Mouse (Mus musculus): ENCODE results near the gene Chrna5.

The Chrna5 gene

DNA sequence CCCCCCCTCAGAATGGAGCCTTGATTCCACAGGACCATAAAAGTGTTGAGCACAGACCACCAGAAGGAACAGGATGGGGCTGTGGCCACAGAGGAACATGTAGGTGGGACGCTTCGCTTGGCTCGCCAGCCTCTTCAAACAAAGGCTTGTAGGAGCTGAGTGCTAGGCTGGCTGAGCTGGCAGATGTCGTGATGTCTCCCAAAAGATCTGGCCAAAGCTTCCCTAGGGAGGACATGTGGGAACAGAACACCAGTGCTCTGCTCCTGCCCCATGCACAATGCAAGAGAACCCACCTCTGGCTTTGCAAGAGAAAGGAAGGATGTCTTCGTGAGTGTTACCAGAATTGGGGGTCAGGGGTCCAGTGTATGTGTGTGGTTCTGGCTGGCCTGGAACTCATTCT, 42.6 kb downstream of the Chrna5 start:
- DNase-seq (ENCODE audit: extremely low spot score, low spot score), result no peak

DNA sequence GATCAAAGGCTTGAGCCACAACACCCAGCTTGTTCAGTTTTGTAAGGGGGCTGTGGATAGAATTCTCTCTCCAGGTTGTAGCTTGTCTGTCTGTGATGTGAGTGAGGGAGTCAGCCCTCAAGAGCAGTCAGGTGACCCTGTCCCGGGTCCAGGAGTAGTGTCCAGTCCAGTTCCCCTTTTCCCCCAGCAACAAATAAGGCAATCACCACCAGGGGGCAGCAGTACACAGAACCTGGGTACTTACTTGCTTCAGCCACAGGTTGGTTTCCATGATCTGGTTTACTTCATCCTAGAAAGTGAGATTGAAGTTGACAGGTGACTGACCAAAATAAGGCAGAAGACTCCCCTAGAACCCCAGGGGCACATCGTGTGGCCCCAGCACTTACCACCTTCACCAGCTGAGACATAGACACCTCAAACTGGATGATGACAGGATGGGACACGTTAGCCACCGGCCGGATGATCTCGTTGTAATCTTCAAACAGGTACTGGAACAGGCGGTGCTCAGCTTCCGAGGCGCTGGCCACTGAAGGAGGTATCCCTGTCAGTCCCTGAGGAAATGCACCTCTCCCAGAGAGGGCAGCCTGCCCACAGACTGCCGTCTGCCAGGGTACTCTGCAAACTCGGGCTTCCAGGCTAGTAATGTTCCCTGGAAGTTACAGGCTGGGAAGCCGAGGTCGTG, 43.4 kb downstream of the Chrna5 start:
- DNase-seq (ENCODE audit: extremely low spot score, low spot score), result peak; percentile 91

DNA sequence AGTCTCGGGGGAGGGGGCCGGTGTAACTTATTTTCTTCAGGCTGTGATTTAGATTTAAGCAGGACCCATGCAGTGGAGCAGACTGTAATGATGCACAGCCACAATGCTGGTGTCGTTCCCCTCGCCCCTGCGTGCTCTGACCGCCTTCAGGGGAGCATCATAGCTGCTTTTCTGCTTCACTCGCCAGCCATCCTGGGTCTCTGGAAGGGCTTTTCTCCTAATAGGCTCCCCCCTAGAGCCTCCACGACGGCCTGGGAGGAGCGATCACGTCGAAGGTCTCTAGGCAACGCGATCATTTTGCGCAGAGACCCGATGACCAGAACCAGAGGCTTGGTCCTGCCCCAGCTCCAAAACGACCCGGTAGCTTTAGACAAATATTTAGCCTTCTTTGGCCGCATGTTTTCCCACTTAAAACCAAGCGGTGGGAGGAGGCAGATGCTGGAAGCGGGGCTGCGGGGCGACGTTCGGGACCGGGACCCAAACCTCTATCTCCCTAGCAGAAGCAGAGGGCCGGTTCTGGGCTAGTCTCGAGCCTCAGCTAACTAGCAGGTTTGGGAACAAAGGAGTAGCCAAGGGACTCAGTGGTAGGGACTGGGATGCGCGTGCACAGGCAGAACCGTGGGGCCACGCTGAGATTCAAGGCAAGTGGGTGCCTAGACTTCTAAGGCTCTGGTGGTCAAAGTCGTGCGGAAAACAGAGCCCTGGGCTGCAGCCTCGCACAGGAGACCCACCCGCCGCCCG, 45.0 kb downstream of the Chrna5 start:
- DNase-seq (ENCODE audit: extremely low spot score, low spot score), result peak; percentile 32

DNA sequence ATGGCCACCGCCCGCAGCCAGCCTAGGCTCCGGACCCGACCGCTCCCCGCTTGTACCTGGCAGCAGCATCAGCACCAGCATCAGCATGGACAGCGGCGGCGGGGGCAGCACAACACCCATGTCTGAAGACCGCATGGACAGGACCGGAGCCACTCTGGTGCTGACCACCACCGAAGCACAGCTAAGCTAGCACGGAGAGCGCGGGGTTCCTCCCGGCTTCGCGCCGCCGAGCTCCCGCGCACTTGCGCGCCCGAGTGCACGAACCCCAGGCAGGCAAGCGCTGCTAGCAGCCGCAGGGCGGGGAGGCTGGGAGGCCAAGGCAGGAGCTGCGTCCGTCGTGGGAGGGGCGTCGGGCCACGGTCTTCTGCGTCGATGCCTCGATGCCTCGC, 45.6 kb downstream of the Chrna5 start, which contains the start of gene Chrna3:
Chrna3 (minus strand) TSS at position 288 of the 389 bp plus-strand sequence.
- peak; percentile 73 for DNase-seq (ENCODE audit: extremely low spot score, low spot score)

DNA sequence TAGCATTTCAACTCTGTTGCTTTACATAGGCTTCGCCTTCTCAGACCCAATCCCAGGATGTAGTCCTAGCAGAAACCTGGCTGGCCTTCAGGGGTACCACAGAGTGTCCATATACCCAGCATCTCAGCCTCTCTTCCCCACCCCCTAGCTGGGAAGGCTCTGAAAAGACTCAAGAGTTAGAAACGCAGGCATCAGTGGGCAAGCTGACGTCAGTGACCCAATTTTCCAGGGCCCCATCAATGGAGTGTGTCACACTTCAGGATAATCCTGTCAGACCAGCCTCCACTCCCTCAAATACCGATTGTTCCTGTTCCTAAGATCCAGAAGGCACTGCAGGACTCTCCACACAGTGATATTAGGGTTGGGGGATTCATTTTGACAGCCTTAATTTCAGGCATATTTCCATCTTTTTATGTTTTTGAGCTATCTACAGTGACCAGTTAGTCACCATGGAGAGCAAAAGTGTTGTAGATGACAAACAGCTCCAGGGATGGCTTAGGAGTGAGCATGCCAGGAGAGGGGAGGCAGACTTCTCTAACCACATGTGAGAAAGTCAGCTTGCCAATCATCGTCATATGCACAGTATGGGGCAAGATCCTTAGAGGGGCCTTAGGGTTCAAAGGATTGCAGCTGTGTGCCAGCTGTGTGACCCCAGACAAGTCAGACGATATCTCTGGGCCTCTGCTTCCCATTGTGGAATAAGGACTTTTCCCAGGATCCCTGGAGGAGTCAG, 50.9 kb downstream of the Chrna5 start:
- no peak for DNase-seq (ENCODE audit: extremely low spot score, low spot score)

DNA sequence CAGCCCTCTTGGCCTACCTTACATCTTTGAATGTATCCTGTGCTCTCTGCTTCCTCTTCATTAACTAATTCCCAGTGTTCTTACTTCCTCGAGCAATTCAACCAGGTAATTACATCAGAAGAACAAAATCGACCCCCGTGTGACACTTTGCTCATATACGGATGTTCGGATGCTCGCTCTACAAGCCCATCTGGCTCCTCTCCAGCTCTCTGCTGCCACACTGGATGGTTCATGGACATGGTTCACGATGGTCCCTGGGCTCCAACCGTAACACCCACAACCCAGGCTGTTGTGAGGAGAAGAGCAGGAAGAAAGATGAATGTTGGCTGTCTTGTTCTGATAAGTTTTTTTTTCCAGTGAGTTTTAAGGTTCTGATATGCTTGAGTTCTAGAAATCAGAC, 58.3 kb downstream of the Chrna5 start:
- DNase-seq (ENCODE audit: extremely low spot score, low spot score), result no peak

DNA sequence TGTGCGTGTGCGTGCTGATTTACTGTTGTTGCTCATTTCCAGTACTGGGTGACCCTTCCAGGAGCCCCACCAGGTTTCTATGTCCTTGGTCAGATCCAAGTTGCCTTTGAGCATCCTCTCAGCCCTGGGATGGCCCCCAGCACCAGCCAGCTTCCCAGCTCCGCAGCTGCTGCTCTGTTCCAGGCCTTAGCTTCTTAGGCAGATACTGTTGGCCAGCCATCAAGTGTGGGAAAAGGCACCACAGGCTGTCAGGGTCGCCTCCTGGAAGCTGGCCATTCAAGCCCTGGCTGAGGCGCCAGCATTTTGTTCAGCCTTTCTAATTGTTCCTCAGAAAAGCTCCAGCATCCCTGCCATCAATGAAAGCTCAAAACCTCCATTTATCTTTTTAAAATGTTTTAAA, 59.3 kb downstream of the Chrna5 start:
- DNase-seq (ENCODE audit: extremely low spot score, low spot score), result no peak

DNA sequence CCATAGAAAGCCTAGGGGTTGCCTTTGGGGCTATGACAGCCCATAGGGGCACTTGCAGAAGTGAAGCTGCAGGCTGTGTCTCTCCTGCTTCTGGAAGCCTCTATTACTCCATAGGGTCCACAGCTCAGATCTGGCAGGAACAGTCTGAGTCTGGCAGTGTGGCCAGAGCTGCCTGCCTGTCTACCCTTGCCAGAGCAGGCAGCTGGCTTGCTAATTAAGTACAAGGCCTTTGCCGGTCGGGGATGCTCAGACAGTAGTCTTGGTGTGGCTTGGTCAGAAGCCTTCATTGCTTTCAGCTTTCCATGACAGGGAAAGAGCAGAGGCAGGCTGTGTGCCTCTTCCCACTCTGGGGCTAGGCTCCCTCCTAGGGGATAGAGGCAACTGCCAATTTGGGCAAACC, 60.7 kb downstream of the Chrna5 start:
- no peak for DNase-seq (ENCODE audit: extremely low spot score, low spot score)

DNA sequence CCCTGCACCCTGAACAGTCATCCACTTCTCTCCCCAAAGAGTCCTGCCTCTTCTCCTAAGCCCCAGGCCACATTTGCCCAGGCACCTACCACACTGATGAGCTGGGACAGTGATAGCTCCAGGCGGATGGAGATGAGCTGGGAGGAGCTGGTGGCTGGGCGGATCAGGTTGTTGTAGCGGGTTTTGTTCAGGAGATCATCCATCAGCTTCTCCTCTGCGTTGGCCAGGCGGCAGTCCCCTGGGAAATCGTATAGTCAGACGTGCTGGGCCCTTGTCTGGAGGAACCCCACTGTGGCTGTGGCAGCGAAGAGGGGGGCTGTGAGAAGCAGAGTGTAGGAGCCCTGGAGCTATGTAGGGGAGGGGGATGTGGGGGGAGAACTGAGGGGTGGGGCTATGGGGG, 63.0 kb downstream of the Chrna5 start:
- DNase-seq (ENCODE audit: extremely low spot score, low spot score), result peak; percentile 34

DNA sequence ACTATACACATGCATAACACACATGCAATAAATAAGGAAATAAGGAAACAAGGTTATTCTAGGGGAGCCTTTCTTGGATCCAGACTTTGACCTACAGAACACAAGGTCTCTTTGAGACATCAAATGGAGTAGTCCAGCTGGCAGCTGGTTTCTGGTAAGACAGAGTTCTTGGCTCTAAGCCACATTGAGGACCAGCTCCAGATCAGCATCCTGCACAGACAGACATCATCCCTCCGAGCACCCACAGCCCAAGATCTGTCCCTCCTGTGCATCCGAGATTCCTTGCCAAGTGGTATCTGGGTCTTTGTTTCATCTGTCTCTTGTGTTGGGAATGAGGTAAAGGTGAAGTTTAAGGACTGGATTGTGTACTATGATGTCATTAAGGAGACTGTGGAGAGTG, 64.3 kb downstream of the Chrna5 start:
- no peak for DNase-seq (ENCODE audit: extremely low spot score, low spot score)

DNA sequence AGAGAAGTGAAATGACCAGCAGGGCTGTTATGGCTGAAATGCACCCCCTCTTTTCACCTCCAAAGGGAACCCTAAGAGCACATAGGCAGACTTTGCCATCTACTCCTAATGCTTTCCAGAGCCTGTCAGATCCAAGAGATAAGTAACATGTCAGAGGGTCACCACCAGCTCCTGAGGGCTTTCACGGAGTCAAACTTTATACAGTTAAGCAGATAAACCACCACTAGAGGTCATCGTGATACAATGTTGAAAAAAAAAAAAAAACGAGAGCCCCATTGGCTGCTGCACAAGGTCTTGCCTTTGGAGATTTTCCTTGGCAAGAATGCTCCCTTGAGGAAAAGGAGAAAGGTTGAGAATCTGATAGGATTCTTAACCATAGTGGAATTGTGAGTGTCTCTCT, 66.1 kb downstream of the Chrna5 start:
- no peak for DNase-seq (ENCODE audit: extremely low spot score, low spot score)

DNA sequence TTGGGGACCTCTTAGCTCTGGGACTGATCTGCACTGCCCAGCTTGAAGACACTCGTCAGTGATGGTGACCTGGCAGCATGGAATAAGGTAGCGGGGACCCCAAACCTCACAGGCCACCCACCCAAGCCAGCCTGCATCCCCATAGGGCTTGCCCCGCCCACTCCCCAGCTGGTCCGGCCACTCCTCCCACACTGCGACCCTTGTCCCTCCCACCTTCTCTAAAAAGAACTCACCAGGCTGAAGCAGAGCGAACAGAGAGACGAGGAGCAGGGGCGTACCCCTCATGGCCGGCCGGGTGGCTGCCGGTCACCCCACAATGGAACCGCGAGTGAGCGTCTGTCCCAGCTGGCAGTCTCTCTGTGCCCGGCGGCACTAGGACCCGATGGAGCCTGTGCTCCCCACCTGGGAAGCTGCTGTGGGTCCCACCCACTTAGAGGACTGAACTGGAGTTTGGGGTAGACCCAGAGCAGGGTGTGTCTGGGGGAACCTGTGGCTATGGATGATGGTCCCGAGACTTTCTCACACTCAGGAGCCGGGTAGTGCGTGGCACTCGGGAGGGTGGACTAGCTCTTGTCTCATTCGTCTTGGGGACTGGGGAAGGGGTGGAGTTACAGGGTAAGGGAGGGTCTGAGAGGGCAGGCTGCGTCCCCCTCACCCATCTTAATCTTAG, 67.7 kb downstream of the Chrna5 start, which contains the start of gene Chrnb4:
Chrnb4 (minus strand) TSS at position 569 of the 670 bp plus-strand sequence.
- peak; percentile 61 for DNase-seq (ENCODE audit: extremely low spot score, low spot score)

DNA sequence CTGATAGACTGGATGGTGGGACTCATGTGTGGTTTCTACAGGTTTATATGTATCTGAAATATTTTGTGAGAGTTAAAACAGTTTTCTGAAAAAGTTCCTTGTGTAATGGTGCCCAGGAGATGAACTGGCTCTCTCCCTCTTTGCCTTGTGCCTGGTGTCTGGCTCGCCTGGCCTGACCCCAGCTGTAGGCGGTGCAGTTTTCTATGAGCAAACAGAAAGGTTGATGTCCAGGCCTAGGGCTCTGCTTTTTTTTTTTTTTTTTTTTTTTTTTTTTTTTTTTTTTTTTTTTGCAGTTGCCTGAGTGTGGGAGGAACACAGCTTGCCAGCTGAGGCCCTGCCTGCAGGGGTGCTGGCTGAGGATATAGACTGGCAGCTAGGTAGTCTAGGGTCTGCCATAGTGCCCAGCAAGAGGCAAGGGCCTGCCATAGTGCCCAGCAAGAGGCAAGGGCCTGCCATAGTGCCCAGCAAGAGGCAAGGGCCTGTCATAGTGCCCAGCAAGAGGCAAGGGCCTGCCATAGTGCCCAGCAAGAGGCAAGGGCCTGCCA, 74.8 kb downstream of the Chrna5 start:
- DNase-seq (ENCODE audit: extremely low spot score, low spot score), result no peak

All from neural tube, embryonic 10.5 days (tissue).